Mouse (Mus musculus): Measurements from ENCODE around the gene Dhrs1.

DNA sequence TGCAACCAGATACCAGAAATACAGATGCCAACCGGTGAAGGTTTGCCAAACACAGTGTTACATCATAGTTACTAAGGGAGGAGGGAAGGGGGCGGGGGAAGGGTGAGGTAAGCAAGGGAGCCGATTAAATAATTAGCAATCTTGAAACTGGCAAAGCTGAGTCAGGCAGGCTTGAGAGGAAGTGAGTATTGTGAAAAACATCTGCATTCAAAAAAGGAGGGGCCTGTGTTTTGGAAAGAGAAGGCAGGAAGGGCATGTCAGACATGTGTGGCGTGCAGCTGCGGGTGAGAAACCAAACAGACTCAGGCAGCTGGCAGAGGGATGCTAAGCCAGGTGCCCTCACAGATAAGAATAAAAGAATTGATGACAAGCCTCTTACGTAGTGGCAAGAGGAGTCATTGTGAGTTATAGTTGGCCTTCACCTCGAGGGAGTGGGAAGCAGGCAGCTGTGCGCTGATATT lies 21.0 kb downstream of the Dhrs1 start:
- TF ChIP-seq POLR2A (IDR thresholded peaks at IDR 0.05; ENCODE audit: control insufficient read depth, low read depth, low read length) (no peak), CTCF (IDR thresholded peaks at IDR 0.05; ENCODE audit: control insufficient read depth, insufficient read depth, insufficient replicate concordance, low read depth, low read length) (no peak)
